Mouse (Mus musculus): Measurements from ENCODE around the gene Prrg2.

DNA sequence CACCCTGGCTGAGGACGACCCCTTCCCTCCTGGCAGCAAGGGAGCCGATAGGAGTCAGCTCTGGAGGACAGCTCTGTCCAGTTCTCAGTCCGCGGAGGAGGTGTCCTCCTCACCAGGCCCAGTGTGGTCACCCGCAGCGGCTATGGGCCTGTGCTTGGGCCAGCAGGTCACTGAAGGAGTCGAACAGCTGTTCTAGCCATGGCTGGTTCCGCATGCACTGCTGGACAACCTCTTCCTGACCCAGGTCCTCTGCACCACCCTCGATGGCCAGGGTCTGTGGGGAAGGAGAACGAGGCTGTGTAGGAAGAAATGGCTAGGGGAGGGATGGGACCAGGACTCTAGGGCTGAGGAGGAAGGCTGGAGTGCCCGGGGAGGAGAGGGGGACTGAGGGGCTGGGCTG, 34.1 kb downstream of the Prrg2 start:
- TF ChIP-seq MAX (IDR thresholded peaks at IDR 0.05) (no peak), FOSL1 (IDR thresholded peaks at IDR 0.05; ENCODE audit: insufficient read depth, low read length, poor library complexity, severe bottlenecking) (no peak)

Measured in C2C12 (cell line).